Mouse (Mus musculus) kidney, postnatal 10 days (tissue): ENCODE measurements at regions not wholly inside any gene's neighbourhood (a gene's known extent, or its start where the extent isn't known, plus 50 kb on each side); places are given as distances from the start of the nearest gene placed in this dataset.

Source experiments
- DNase-seq: peaks from one replicate; pipeline ENCODE4 v3.0.0; 2021; ENCODE audit warnings: mixed read lengths

- peak; percentile 15 for DNase-seq
These were observed 50.7 kb upstream of the Rgs8 start for GRCm38 (mm10) chr1:153601928-153602631.

GRCm38 (mm10) chr1:153602632-153602965, 50.2 kb upstream of the Rgs8 start:
- no peak for DNase-seq
